Mouse (Mus musculus): ENCODE measurements at regions not wholly inside any gene's neighbourhood (a gene's known extent, or its start where the extent isn't known, plus 50 kb on each side); places are given as distances from the start of the nearest gene placed in this dataset.

DNA sequence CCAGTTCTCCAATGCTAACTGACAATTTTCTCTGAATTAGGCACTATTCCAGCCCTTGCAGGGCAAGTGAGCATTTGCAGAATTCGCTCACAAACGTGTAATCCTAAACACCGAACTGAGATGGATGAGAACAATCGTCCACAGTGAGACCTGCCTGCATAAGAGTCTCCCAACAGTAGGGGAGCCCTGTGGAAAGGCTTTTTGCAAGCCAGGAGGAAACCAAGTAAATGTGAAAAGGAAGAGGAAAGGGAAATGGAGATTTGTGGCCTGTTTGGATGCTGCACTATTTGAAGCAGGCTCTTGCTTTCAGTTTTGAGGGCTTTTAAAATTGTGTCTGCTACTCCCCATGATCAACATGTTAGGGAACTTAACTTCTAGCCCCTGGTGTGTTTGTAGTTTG is 470.9 kb upstream of the A830018L16Rik start:
- no peak for TF ChIP-seq ZNF384 (IDR thresholded peaks at IDR 0.05; ENCODE audit: low read depth, low read length)
- TF ChIP-seq ZC3H11A (IDR thresholded peaks at IDR 0.05; ENCODE audit: borderline replicate concordance, low read depth, low read length), result no peak
- no peak for TF ChIP-seq CHD2 (IDR thresholded peaks at IDR 0.05; ENCODE audit: low read depth, low read length)
- TF ChIP-seq HCFC1 (IDR thresholded peaks at IDR 0.05; ENCODE audit: borderline replicate concordance, insufficient read depth, low read length), result no peak
